Mouse (Mus musculus): ENCODE results near the gene Serpina3f. TPM values are rescaled to one million over a fixed set of nuclear protein-coding genes. Genes with fewer than 3 reads are reported as not detected.

Gene Serpina3f
- polyA plus RNA-seq, 1 experiment from 2014 or later = 0.44 TPM

DNA sequence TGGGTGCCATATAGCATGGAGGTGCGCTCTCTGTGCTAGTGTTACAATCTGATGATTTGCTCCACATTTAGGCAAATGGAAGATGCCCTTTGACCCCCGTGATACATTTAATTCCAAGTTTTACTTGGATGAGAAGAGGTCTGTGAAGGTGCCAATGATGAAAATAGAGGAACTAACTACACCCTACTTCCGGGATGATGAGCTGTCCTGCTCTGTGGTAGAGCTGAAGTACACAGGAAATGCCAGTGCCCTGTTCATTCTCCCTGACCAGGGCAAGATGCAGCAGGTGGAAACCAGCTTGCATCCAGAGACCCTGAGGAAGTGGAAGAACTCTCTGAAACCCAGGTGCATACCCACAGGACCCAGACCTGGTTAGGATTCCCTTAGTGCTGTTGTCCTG, 52.0 kb downstream of the Serpina3f start:
- Histone ChIP-seq H3K4me2 (replicated peaks) (no peak overlapping the region), H3K4me3 (replicated peaks) (no peak overlapping the region), H3K27me3 (replicated peaks) (no peaks in the 10 kb centered on the region), H3K4me1 (replicated peaks) (no peaks in the 10 kb centered on the region), H3K27ac (no peak overlapping the region), H3K9ac (no peak overlapping the region), H3K9me3 (no peaks in the 10 kb centered on the region), H3K36me3 (no peaks in the 10 kb centered on the region)
- ATAC-seq = no peak
- WGBS = 76% methylated on average over 3 of the region's 3 CpGs

Other genes starting within 250 kb of the Serpina3f start
- 0.10 TPM in 1 of 2 replicates, not detected in the other for gene Serpina11, start 224.6 kb upstream of the Serpina3f start, polyA plus RNA-seq (2015; fragmentation: Nextera tagmentation; extraction: Ambion mirVana)
- gene Serpina9, start 200.8 kb upstream of the Serpina3f start, polyA plus RNA-seq (2015; fragmentation: Nextera tagmentation; extraction: Ambion mirVana) = not detected in 2 replicates
- gene Serpina12, start 170.1 kb upstream of the Serpina3f start, polyA plus RNA-seq (2015; fragmentation: Nextera tagmentation; extraction: Ambion mirVana) = not detected in 2 replicates
- gene Serpina5, start 113.4 kb upstream of the Serpina3f start, polyA plus RNA-seq (2015; fragmentation: Nextera tagmentation; extraction: Ambion mirVana) = not detected in 2 replicates
- not detected in 2 replicates for gene Serpina3a, start 101.8 kb upstream of the Serpina3f start, polyA plus RNA-seq (2015; fragmentation: Nextera tagmentation; extraction: Ambion mirVana)
- not detected in 2 replicates for gene Serpina3b, start 86.5 kb upstream of the Serpina3f start, polyA plus RNA-seq (2015; fragmentation: Nextera tagmentation; extraction: Ambion mirVana)
- gene Serpina3c, start 60.7 kb upstream of the Serpina3f start, polyA plus RNA-seq (2015; fragmentation: Nextera tagmentation; extraction: Ambion mirVana) = not detected in 2 replicates
- 4.9 and 5.0 TPM in 2 replicates for gene Serpina3g, start 21.7 kb downstream of the Serpina3f start, polyA plus RNA-seq (2015; fragmentation: Nextera tagmentation; extraction: Ambion mirVana)
- 0.16 TPM in 1 of 2 replicates, not detected in the other for gene Serpina3i, start 48.6 kb downstream of the Serpina3f start, polyA plus RNA-seq (2015; fragmentation: Nextera tagmentation; extraction: Ambion mirVana)
- not detected in 2 replicates for gene Serpina3j, start 100.0 kb downstream of the Serpina3f start, polyA plus RNA-seq (2015; fragmentation: Nextera tagmentation; extraction: Ambion mirVana)
- not detected in 2 replicates for gene Serpina3k, start 123.9 kb downstream of the Serpina3f start, polyA plus RNA-seq (2015; fragmentation: Nextera tagmentation; extraction: Ambion mirVana)
- not detected in 2 replicates for gene Serpina3m, start 123.9 kb downstream of the Serpina3f start, polyA plus RNA-seq (2015; fragmentation: Nextera tagmentation; extraction: Ambion mirVana)
- 0.08 and 0.11 TPM in 2 replicates for gene Serpina3n, start 192.2 kb downstream of the Serpina3f start, polyA plus RNA-seq (2015; fragmentation: Nextera tagmentation; extraction: Ambion mirVana)